ENCODE assay signal across 14 mouse cellular contexts in the genomic region with DNA sequence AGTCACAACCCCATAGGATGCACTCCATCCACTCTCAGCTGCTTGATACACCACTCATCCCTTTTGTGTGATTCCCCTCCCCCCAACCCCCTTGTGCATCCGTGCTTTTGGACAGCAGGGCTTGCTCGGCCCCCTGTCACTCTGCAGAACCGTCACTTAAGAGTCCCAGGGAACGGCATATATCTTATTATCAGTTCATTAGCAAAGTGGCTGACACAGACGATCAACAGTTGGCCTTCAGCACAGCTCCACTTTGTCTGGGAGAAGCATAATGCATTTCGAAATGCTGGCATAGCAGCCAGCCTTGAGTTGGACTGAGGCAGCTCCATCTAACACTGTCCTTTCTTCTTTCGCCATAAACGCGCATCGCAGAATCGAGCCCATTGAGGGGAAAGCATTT.
DNase-seq lines count a peak whose midpoint lies in the region; ATAC-seq lines count a peak whose summit lies in the region.
"Had no signal": no experiment of that assay in that cellular context is flagged by ENCODE, and none has a peak within 500 bp of the region (broad histone marks: within the 10 kb centered on the region; RNA-seq: fewer than 3 reads in every experiment).

No protein-coding gene starts in this region.

- H3K9ac ChIP-seq in forebrain, embryonic 14.5 days (ENCODE audit: low read length), result no peak overlapping the region
- H3K9ac ChIP-seq in midbrain, embryonic 15.5 days, result no peak overlapping the region
- H3K9ac ChIP-seq: liver, embryonic 13.5 days; midbrain, embryonic 12.5 days had no signal

- no peaks in the 10 kb centered on the region for H3K9me3 ChIP-seq in forebrain, embryonic 14.5 days (replicated peaks; ENCODE audit: control insufficient read depth, low read length)
- no peaks in the 10 kb centered on the region for H3K9me3 ChIP-seq in forebrain, embryonic 10.5 days
- no peaks in the 10 kb centered on the region for H3K9me3 ChIP-seq in embryonic facial prominence, embryonic 10.5 days
- no peaks in the 10 kb centered on the region for H3K9me3 ChIP-seq in midbrain, embryonic 15.5 days
- H3K9me3 ChIP-seq: liver, embryonic 13.5 days; midbrain, embryonic 12.5 days had no signal

- ATAC-seq in forebrain, embryonic 14.5 days, result peak; percentile 32; the same call in 1 of the 2 replicates
- 0 out of 2 replicates have a peak, but pooled peaks have one; percentile 24 for ATAC-seq in midbrain, embryonic 15.5 days (replicated peaks)
- ATAC-seq: intestine, postnatal 0 days had no signal

- peak; percentile 69 for DNase-seq in forebrain, embryonic 14.5 days (ENCODE audit: low spot score)
- no peak for DNase-seq in forebrain, embryonic 10.5 days (ENCODE audit: extremely low spot score, low spot score)
- peak; percentile 16 for DNase-seq in left cerebral cortex, postnatal 4 days
- DNase-seq in left cerebral cortex, adult 11 months (ENCODE audit: low spot score), result no peak
- no peak for DNase-seq in embryonic facial prominence, embryonic 10.5 days (ENCODE audit: low spot score)
- no peak for DNase-seq in cerebellum, postnatal 14 days
- DNase-seq: cerebellum, adult 9-11 months; heart, adult 2 months; kidney, postnatal 25 days; liver, embryonic 13.5 days; thymus, postnatal 25 days had no signal

- peak overlapping the region; percentile 33; the same call in 1 of the 2 replicates for H3K27ac ChIP-seq in forebrain, embryonic 14.5 days (ENCODE audit: low read depth, low read length)
- H3K27ac ChIP-seq in forebrain, embryonic 10.5 days, result no peak overlapping the region
- H3K27ac ChIP-seq in embryonic facial prominence, embryonic 10.5 days (replicated peaks), result peak overlapping the region; percentile 30
- H3K27ac ChIP-seq in midbrain, embryonic 15.5 days, result 0 out of 2 replicates have a peak overlapping the region, but pooled peaks have one; percentile 5
- H3K27ac ChIP-seq: heart, adult 2 months; liver, embryonic 13.5 days; midbrain, embryonic 12.5 days had no signal

- H3K4me3 ChIP-seq in forebrain, embryonic 14.5 days (ENCODE audit: low read depth, low read length), result no peak overlapping the region
- no peak overlapping the region for H3K4me3 ChIP-seq in forebrain, embryonic 10.5 days
- H3K4me3 ChIP-seq in embryonic facial prominence, embryonic 10.5 days, result no peak overlapping the region
- H3K4me3 ChIP-seq in midbrain, embryonic 15.5 days, result no peak overlapping the region
- H3K4me3 ChIP-seq: heart, adult 2 months; liver, embryonic 13.5 days; midbrain, embryonic 12.5 days had no signal

- H3K36me3 ChIP-seq in forebrain, embryonic 14.5 days (ENCODE audit: control insufficient read depth, insufficient read depth, low read length), result no peaks in the 10 kb centered on the region
- no peaks in the 10 kb centered on the region for H3K36me3 ChIP-seq in forebrain, embryonic 10.5 days (replicated peaks)
- no peaks in the 10 kb centered on the region for H3K36me3 ChIP-seq in embryonic facial prominence, embryonic 10.5 days (replicated peaks)
- no peaks in the 10 kb centered on the region for H3K36me3 ChIP-seq in midbrain, embryonic 15.5 days (replicated peaks)
- H3K36me3 ChIP-seq: liver, embryonic 13.5 days; midbrain, embryonic 12.5 days had no signal

- 28% methylated on average over 11 of the region's 11 CpGs for WGBS in forebrain, embryonic 14.5 days
- 65% methylated on average over 11 of the region's 11 CpGs for WGBS in forebrain, embryonic 10.5 days
- WGBS in embryonic facial prominence, embryonic 10.5 days, result 65% methylated on average over 11 of the region's 11 CpGs
- WGBS in midbrain, embryonic 15.5 days, result 33% methylated on average over 11 of the region's 11 CpGs

- H3K4me2 ChIP-seq in forebrain, embryonic 14.5 days (ENCODE audit: low read length), result no peak overlapping the region
- no peak overlapping the region for H3K4me2 ChIP-seq in midbrain, embryonic 15.5 days
- H3K4me2 ChIP-seq: liver, embryonic 13.5 days; midbrain, embryonic 12.5 days had no signal

- H3K4me1 ChIP-seq in forebrain, embryonic 14.5 days (ENCODE audit: control insufficient read depth, insufficient read depth, low read length), result peaks cover 29% of the 10 kb centered on the region
- H3K4me1 ChIP-seq in forebrain, embryonic 10.5 days, result peaks cover 35% of the 10 kb centered on the region
- H3K4me1 ChIP-seq in embryonic facial prominence, embryonic 10.5 days, result peaks cover 29% of the 10 kb centered on the region
- H3K4me1 ChIP-seq in midbrain, embryonic 15.5 days, result peaks cover 20% of the 10 kb centered on the region
- H3K4me1 ChIP-seq: liver, embryonic 13.5 days had no signal

- H3K27me3 ChIP-seq in forebrain, embryonic 14.5 days (replicated peaks; ENCODE audit: control insufficient read depth, insufficient read depth, low read length), result no peaks in the 10 kb centered on the region
- no peaks in the 10 kb centered on the region for H3K27me3 ChIP-seq in forebrain, embryonic 10.5 days (ENCODE audit: poor library complexity, severe bottlenecking)
- H3K27me3 ChIP-seq in embryonic facial prominence, embryonic 10.5 days (replicated peaks; ENCODE audit: low read depth, poor library complexity, severe bottlenecking), result no peaks in the 10 kb centered on the region
- no peaks in the 10 kb centered on the region for H3K27me3 ChIP-seq in midbrain, embryonic 15.5 days (replicated peaks)
- H3K27me3 ChIP-seq: liver, embryonic 13.5 days; midbrain, embryonic 12.5 days had no signal

- intact Hi-C loops in left cerebral cortex, postnatal 4 days (cut with DNase I), result no loop called here

Comparison
In these comparisons a context has a peak if more than half of its experiments do, and no peak if none do; other contexts are left out.
1. DNase-seq: peak in forebrain, embryonic 14.5 days (single experiment) and left cerebral cortex, postnatal 4 days (single experiment); none in forebrain, embryonic 10.5 days (single experiment), left cerebral cortex, adult 11 months (single experiment), embryonic facial prominence, embryonic 10.5 days (single experiment) and cerebellum, postnatal 14 days (0 of 2).